Mouse (Mus musculus) erythroid progenitor cell, adult 5-6 weeks (primary cell): ENCODE measurements around the gene Tppp3. TPM values are rescaled to one million over a fixed set of nuclear protein-coding genes. Genes with fewer than 3 reads are reported as not detected.

Source experiments
- ATAC-seq: replicated peaks from 2 replicates; pipeline ENCODE4 v1.8.0; 2016; ENCODE audit warnings: moderate number of reproducible peaks, mild to moderate bottlenecking, moderate TSS enrichment, inconsistent platforms; ENCODE audit not compliant: poor library complexity, low FRiP score, severe bottlenecking
- total RNA-seq, 2 experiments: library from RNA; stranded (forward) in 1 of 2; stranded (reverse) in 1 of 2; fragments of 150-400 nt in 1 of 2; fragments of 186-747, 209-891 nt in 1 of 2; gene quantifications; 2 replicates each; pipeline versions ENCODE4 v1.2.3 to v1.2.4; 2015 to 2017; ENCODE audit warnings: low replicate concordance in 2 of 2

Tppp3 gene
- total RNA-seq, 2 experiments from 2014 or later = not detected

GRCm38 (mm10) chr8:105438865-105439264 lies 32.5 kb downstream of the Tppp3 start:
- peak; percentile 77 for ATAC-seq

- ATAC-seq = no peak
These were observed 34.1 kb downstream of the Tppp3 start for GRCm38 (mm10) chr8:105437078-105437748.

GRCm38 (mm10) chr8:105436218-105436617 lies 35.1 kb downstream of the Tppp3 start:
- ATAC-seq = no peak

GRCm38 (mm10) chr8:105434136-105434535 lies 37.2 kb downstream of the Tppp3 start:
- ATAC-seq = no peak

- 0 out of 2 replicates have a peak, but pooled peaks have one; percentile 19 for ATAC-seq
These were observed 37.8 kb downstream of the Tppp3 start for GRCm38 (mm10) chr8:105433511-105433910.

GRCm38 (mm10) chr8:105433021-105433420 lies 38.3 kb downstream of the Tppp3 start:
- no peak for ATAC-seq

GRCm38 (mm10) chr8:105431743-105432515 lies 39.4 kb downstream of the Tppp3 start:
- ATAC-seq = no peak

GRCm38 (mm10) chr8:105426878-105427277 lies 44.4 kb downstream of the Tppp3 start:
- no peak for ATAC-seq

GRCm38 (mm10) chr8:105422006-105422405 lies 49.3 kb downstream of the Tppp3 start:
- no peak for ATAC-seq

- ATAC-seq = no peak
These were observed 51.5 kb downstream of the Tppp3 start for GRCm38 (mm10) chr8:105419800-105420199.

GRCm38 (mm10) chr8:105418992-105419391 lies 52.3 kb downstream of the Tppp3 start:
- no peak for ATAC-seq

Other genes with a start within 250 kb of the Tppp3 start
- gene D230025D16Rik, start 246.4 kb downstream of the Tppp3 start, total RNA-seq (2015; ENCODE audit: low replicate concordance) = 19.8 and 24.3 TPM in 2 replicates
- 12.9 and 19.5 TPM in 2 replicates for gene D230025D16Rik, start 246.4 kb downstream of the Tppp3 start, total RNA-seq (2017; ENCODE audit: low replicate concordance)
- gene B3gnt9, start 216.4 kb downstream of the Tppp3 start, total RNA-seq (2015; ENCODE audit: low replicate concordance) = 1.7 and 2.9 TPM in 2 replicates
- 0.77 TPM in 1 of 2 replicates, not detected in the other for gene B3gnt9, start 216.4 kb downstream of the Tppp3 start, total RNA-seq (2017; ENCODE audit: low replicate concordance)
- 5.8 and 6.7 TPM in 2 replicates for gene Tradd, start 206.9 kb downstream of the Tppp3 start, total RNA-seq (2015; ENCODE audit: low replicate concordance)
- 2.7 TPM in 1 of 2 replicates, not detected in the other for gene Tradd, start 206.9 kb downstream of the Tppp3 start, total RNA-seq (2017; ENCODE audit: low replicate concordance)
- 2.5 TPM in 1 of 2 replicates, not detected in the other for gene Fbxl8, start 206.9 kb downstream of the Tppp3 start, total RNA-seq (2015; ENCODE audit: low replicate concordance)
- gene Fbxl8, start 206.9 kb downstream of the Tppp3 start, total RNA-seq (2017; ENCODE audit: low replicate concordance) = 0.08 TPM in 1 of 2 replicates, not detected in the other
- gene Hsf4, start 201.7 kb downstream of the Tppp3 start, total RNA-seq (2015; ENCODE audit: low replicate concordance) = not detected in 2 replicates
- gene Hsf4, start 201.7 kb downstream of the Tppp3 start, total RNA-seq (2017; ENCODE audit: low replicate concordance) = not detected in 2 replicates
- gene Nol3, start 195.4 kb downstream of the Tppp3 start, total RNA-seq (2015; ENCODE audit: low replicate concordance) = not detected in 2 replicates
- not detected in 2 replicates for gene Nol3, start 195.4 kb downstream of the Tppp3 start, total RNA-seq (2017; ENCODE audit: low replicate concordance)
- 1.7 TPM in 1 of 2 replicates, not detected in the other for gene 4931428F04Rik, start 181.7 kb downstream of the Tppp3 start, total RNA-seq (2015; ENCODE audit: low replicate concordance)
- 1.7 TPM in 1 of 2 replicates, not detected in the other for gene 4931428F04Rik, start 181.7 kb downstream of the Tppp3 start, total RNA-seq (2017; ENCODE audit: low replicate concordance)
- 3.2 TPM in 1 of 2 replicates, not detected in the other for gene Exoc3l, start 175.4 kb downstream of the Tppp3 start, total RNA-seq (2015; ENCODE audit: low replicate concordance)
- gene Exoc3l, start 175.4 kb downstream of the Tppp3 start, total RNA-seq (2017; ENCODE audit: low replicate concordance) = 8.5 and 18.6 TPM in 2 replicates
- 632 and 674 TPM in 2 replicates for gene E2f4, start 173.9 kb downstream of the Tppp3 start, total RNA-seq (2015; ENCODE audit: low replicate concordance)
- 268 and 326 TPM in 2 replicates for gene E2f4, start 173.9 kb downstream of the Tppp3 start, total RNA-seq (2017; ENCODE audit: low replicate concordance)
- 10.1 and 18.7 TPM in 2 replicates for gene Elmo3, start 165.9 kb downstream of the Tppp3 start, total RNA-seq (2015; ENCODE audit: low replicate concordance)
- 14.0 and 21.9 TPM in 2 replicates for gene Elmo3, start 165.9 kb downstream of the Tppp3 start, total RNA-seq (2017; ENCODE audit: low replicate concordance)
- gene Lrrc29, start 145.2 kb downstream of the Tppp3 start, total RNA-seq (2015; ENCODE audit: low replicate concordance) = 23.4 and 26.8 TPM in 2 replicates
- gene Lrrc29, start 145.2 kb downstream of the Tppp3 start, total RNA-seq (2017; ENCODE audit: low replicate concordance) = 24.8 and 31.7 TPM in 2 replicates
- gene Tmem208, start 145.2 kb downstream of the Tppp3 start, total RNA-seq (2015; ENCODE audit: low replicate concordance) = 67.9 and 68.8 TPM in 2 replicates
- 18.1 and 30.2 TPM in 2 replicates for gene Tmem208, start 145.2 kb downstream of the Tppp3 start, total RNA-seq (2017; ENCODE audit: low replicate concordance)
- gene Fhod1, start 123.6 kb downstream of the Tppp3 start, total RNA-seq (2015; ENCODE audit: low replicate concordance) = 1.3 and 3.2 TPM in 2 replicates
- gene Fhod1, start 123.6 kb downstream of the Tppp3 start, total RNA-seq (2017; ENCODE audit: low replicate concordance) = 0.08 and 0.90 TPM in 2 replicates
- 2.9 TPM in 1 of 2 replicates, not detected in the other for gene Slc9a5, start 122.7 kb downstream of the Tppp3 start, total RNA-seq (2015; ENCODE audit: low replicate concordance)
- gene Slc9a5, start 122.7 kb downstream of the Tppp3 start, total RNA-seq (2017; ENCODE audit: low replicate concordance) = not detected in 2 replicates
- not detected in 2 replicates for gene Plekhg4, start 98.3 kb downstream of the Tppp3 start, total RNA-seq (2015; ENCODE audit: low replicate concordance)
- gene Plekhg4, start 98.3 kb downstream of the Tppp3 start, total RNA-seq (2017; ENCODE audit: low replicate concordance) = not detected in 2 replicates
- gene Kctd19, start 58.0 kb downstream of the Tppp3 start, total RNA-seq (2015; ENCODE audit: low replicate concordance) = not detected in 2 replicates
- not detected in 2 replicates for gene Kctd19, start 58.0 kb downstream of the Tppp3 start, total RNA-seq (2017; ENCODE audit: low replicate concordance)
- gene Lrrc36, start 58.0 kb downstream of the Tppp3 start, total RNA-seq (2015; ENCODE audit: low replicate concordance) = 1.4 TPM in 1 of 2 replicates, not detected in the other
- gene Lrrc36, start 58.0 kb downstream of the Tppp3 start, total RNA-seq (2017; ENCODE audit: low replicate concordance) = 1.2 TPM in 1 of 2 replicates, not detected in the other
- gene Zdhhc1, start 25.4 kb upstream of the Tppp3 start, total RNA-seq (2015; ENCODE audit: low replicate concordance) = 2.5 TPM in 1 of 2 replicates, not detected in the other
- gene Zdhhc1, start 25.4 kb upstream of the Tppp3 start, total RNA-seq (2017; ENCODE audit: low replicate concordance) = 0.39 TPM in 1 of 2 replicates, not detected in the other
- not detected in 2 replicates for gene Hsd11b2, start 47.2 kb upstream of the Tppp3 start, total RNA-seq (2015; ENCODE audit: low replicate concordance)
- not detected in 2 replicates for gene Hsd11b2, start 47.2 kb upstream of the Tppp3 start, total RNA-seq (2017; ENCODE audit: low replicate concordance)
- gene Atp6v0d1, start 94.5 kb upstream of the Tppp3 start, total RNA-seq (2015; ENCODE audit: low replicate concordance) = 84.7 and 109 TPM in 2 replicates
- 31.3 and 35.6 TPM in 2 replicates for gene Atp6v0d1, start 94.5 kb upstream of the Tppp3 start, total RNA-seq (2017; ENCODE audit: low replicate concordance)
- 7.2 and 11.3 TPM in 2 replicates for gene Ripor1, start 133.7 kb upstream of the Tppp3 start, total RNA-seq (2015; ENCODE audit: low replicate concordance)
- gene Ripor1, start 133.7 kb upstream of the Tppp3 start, total RNA-seq (2017; ENCODE audit: low replicate concordance) = 0.23 and 1.8 TPM in 2 replicates
- 154 and 195 TPM in 2 replicates for gene Ctcf, start 165.0 kb upstream of the Tppp3 start, total RNA-seq (2015; ENCODE audit: low replicate concordance)
- 314 and 346 TPM in 2 replicates for gene Ctcf, start 165.0 kb upstream of the Tppp3 start, total RNA-seq (2017; ENCODE audit: low replicate concordance)
- not detected in 2 replicates for gene Agrp, start 165.9 kb upstream of the Tppp3 start, total RNA-seq (2015; ENCODE audit: low replicate concordance)
- gene Agrp, start 165.9 kb upstream of the Tppp3 start, total RNA-seq (2017; ENCODE audit: low replicate concordance) = not detected in 2 replicates
- 4.7 and 5.4 TPM in 2 replicates for gene Carmil2, start 214.7 kb upstream of the Tppp3 start, total RNA-seq (2015; ENCODE audit: low replicate concordance)
- 4.2 and 7.0 TPM in 2 replicates for gene Carmil2, start 214.7 kb upstream of the Tppp3 start, total RNA-seq (2017; ENCODE audit: low replicate concordance)
- 10.9 and 22.0 TPM in 2 replicates for gene Acd, start 229.6 kb upstream of the Tppp3 start, total RNA-seq (2015; ENCODE audit: low replicate concordance)
- 1.7 and 9.7 TPM in 2 replicates for gene Acd, start 229.6 kb upstream of the Tppp3 start, total RNA-seq (2017; ENCODE audit: low replicate concordance)
- 1.7 and 3.6 TPM in 2 replicates for gene Pard6a, start 229.6 kb upstream of the Tppp3 start, total RNA-seq (2015; ENCODE audit: low replicate concordance)
- gene Pard6a, start 229.6 kb upstream of the Tppp3 start, total RNA-seq (2017; ENCODE audit: low replicate concordance) = 2.7 TPM in 1 of 2 replicates, not detected in the other
- gene 4933405L10Rik, start 236.1 kb upstream of the Tppp3 start, total RNA-seq (2015; ENCODE audit: low replicate concordance) = not detected in 2 replicates
- not detected in 2 replicates for gene 4933405L10Rik, start 236.1 kb upstream of the Tppp3 start, total RNA-seq (2017; ENCODE audit: low replicate concordance)
- 2.9 and 5.4 TPM in 2 replicates for gene Enkd1, start 236.7 kb upstream of the Tppp3 start, total RNA-seq (2015; ENCODE audit: low replicate concordance)
- 0.15 and 3.7 TPM in 2 replicates for gene Enkd1, start 236.7 kb upstream of the Tppp3 start, total RNA-seq (2017; ENCODE audit: low replicate concordance)